Mouse (Mus musculus) megakaryocyte, embryonic 14.5 days (primary cell): ENCODE results near the gene Pacs1.

ENCODE experiments used
- FLI1 ChIP-seq: IDR thresholded peaks from 2 replicates; pipeline ENCODE4 v1.6.1; 2012; ENCODE audit warnings: low read length, inconsistent platforms, mixed read lengths
- GATA1 ChIP-seq: IDR thresholded peaks from 3 replicates; pipeline ENCODE4 v1.6.1; 2012; ENCODE audit warnings: mixed read lengths, low read length, inconsistent platforms, borderline replicate concordance

DNA sequence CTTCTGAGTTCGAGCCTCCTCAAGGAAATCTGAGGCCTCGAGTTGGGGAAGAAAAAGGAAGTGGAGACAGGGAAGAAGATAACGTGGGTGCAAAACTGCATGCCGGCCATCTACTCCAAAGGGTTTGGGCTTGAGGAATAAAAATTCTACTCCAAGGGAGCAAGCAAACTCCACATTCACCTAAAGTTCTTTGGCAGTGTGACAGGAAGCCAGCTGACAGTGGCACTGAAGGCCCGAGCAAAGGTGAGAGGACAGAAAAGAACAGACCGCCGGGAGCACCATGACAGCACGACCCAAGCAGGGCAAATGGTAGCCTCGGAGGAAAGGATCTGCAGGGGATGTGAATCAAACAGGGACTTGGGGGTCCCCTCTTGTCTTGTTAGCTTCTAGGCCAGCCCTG, 166.8 kb downstream of the Pacs1 start:
- TF ChIP-seq GATA1 (no peak), FLI1 (no peak)
